Mouse (Mus musculus) megakaryocyte, embryonic 14.5 days (primary cell): ENCODE data around the gene Gm10272.
"Not testable (repeated sequence)": the region's sequence is repeated elsewhere in the genome, so short reads cannot be mapped to it uniquely, and the experiment has no call there.

Source experiments
- FLI1 ChIP-seq: IDR thresholded peaks from 2 replicates; pipeline ENCODE4 v1.6.1; 2012; ENCODE audit warnings: low read length, inconsistent platforms, mixed read lengths
- GATA1 ChIP-seq: IDR thresholded peaks from 3 replicates; pipeline ENCODE4 v1.6.1; 2012; ENCODE audit warnings: mixed read lengths, low read length, inconsistent platforms, borderline replicate concordance

DNA sequence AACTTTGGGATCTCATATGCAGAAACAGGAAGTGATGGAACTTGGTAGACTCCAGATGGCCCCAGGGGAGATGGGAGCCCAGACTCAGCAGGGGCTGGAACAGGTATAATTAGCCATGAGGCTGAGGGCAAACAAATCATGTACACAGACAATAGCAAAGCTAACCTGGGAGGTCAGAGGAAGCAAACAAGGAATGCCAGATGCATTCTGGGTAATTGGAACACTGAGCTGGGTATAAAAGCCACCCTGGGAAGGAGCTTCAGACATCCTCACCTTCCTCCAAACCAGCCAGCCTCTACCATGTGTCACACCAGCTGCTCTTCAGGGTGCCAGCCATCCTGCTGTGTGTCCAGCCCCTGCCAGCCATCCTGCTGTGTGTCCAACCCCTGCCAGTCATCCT, 4.7 kb downstream of the Gm10272 start, which contains the start of gene Gm10024:
- not testable (repeated sequence) for TF ChIP-seq GATA1, FLI1
